Mouse (Mus musculus) naive thymus-derived CD4-positive, alpha-beta T cell, adult 2 months (primary cell): Measurements from ENCODE around the gene Map2k1.

ENCODE experiments used
- DNase-seq: peaks from one replicate; pipeline ENCODE4 v3.0.0-alpha.2; 2011; ENCODE audit warnings: low read depth

The Map2k1 gene

DNA sequence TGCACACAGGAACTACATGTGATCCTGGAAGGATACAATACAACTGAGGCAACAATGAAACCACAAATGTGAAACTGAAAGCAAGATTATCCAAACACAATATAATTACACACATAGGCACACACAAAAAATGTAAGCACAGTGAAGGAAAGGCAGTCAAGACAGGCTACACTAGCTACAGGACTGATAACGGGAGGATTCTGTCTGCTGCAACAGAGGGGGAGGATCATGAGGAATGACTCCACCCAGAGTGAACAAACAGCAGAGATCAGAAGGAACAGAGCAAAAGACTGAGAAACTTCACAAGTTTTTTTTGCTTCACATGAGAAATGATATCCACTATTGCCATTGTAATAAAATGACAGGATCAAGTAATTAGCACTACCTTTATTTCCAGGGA lies 96.8 kb downstream of the Map2k1 start:
- DNase-seq = no peak

DNA sequence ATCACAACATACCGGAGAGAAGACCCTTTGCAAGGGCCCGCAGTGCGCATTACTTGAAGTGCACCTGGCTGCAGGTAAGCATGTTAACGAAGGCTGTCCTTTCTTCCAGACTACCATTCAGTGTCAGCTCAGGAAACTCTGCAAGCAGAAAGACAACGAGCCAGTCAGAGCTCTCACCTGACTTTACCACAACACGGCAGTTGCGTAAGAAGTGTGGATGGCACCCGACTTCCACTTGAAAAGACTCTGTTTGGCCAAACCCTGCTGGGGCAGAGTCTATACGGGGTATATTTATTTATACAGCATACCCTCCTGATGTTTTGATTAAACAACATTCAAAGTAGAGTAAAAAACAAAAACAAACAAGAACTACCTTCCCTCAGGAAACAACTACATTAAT lies 113.6 kb downstream of the Map2k1 start:
- no peak for DNase-seq

DNA sequence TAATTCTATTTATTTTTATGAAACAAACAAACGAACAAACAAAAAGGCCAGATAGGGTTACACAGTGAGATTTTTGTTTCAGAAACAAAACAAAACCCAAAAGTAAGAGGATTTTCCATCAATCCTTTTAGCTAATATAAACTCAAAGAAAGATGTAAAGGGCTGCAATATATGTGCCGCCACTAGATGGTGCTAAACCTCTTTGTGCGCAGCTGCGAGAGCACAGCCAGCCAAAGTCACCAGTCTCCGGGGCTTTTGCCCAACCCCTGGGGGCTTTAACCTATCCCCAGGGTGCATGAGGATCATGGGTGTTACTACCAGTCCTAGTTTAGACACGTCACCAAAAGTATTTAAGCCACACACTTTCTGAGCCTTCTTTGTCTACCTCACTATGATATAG lies 114.5 kb downstream of the Map2k1 start:
- peak; percentile 68 for DNase-seq
